Mouse (Mus musculus): ENCODE results near the gene Sdccag8. TPM values are rescaled to one million over a fixed set of nuclear protein-coding genes. Genes with fewer than 3 reads are reported as not detected.

The Sdccag8 gene
- polyA plus RNA-seq, 1 experiment from 2014 or later, result 17.4 TPM

- Histone ChIP-seq H3K4me2 (ENCODE audit: low read depth, low read length) (no peak overlapping the region), H3K27ac (ENCODE audit: low read length) (no peak overlapping the region), H3K4me1 (ENCODE audit: control insufficient read depth, insufficient read depth, low read length) (no peaks in the 10 kb centered on the region), H3K36me3 (ENCODE audit: control insufficient read depth, insufficient read depth, low read length) (no peaks in the 10 kb centered on the region), H3K9me3 (replicated peaks; ENCODE audit: control insufficient read depth, low read length) (no peaks in the 10 kb centered on the region), H3K9ac (ENCODE audit: low read length) (no peak overlapping the region), H3K27me3 (ENCODE audit: control insufficient read depth, insufficient read depth, low read length) (no peaks in the 10 kb centered on the region), H3K4me3 (replicated peaks; ENCODE audit: low read length) (no peak overlapping the region)
- WGBS, result 81% methylated on average over 8 of the region's 8 CpGs
- no peak for ATAC-seq (ENCODE audit: insufficient read depth, low FRiP score)
Observed at GRCm38 (mm10) chr1:177067123-177067646, 252.7 kb downstream of the Sdccag8 start.

GRCm38 (mm10) chr1:177069161-177069560 is 254.7 kb downstream of the Sdccag8 start:
- Histone ChIP-seq H3K9me3 (replicated peaks; ENCODE audit: control insufficient read depth, low read length) (no peaks in the 10 kb centered on the region), H3K36me3 (ENCODE audit: control insufficient read depth, insufficient read depth, low read length) (no peaks in the 10 kb centered on the region), H3K27ac (ENCODE audit: low read length) (no peak overlapping the region), H3K27me3 (ENCODE audit: control insufficient read depth, insufficient read depth, low read length) (no peaks in the 10 kb centered on the region), H3K9ac (ENCODE audit: low read length) (no peak overlapping the region), H3K4me2 (ENCODE audit: low read depth, low read length) (no peak overlapping the region), H3K4me3 (replicated peaks; ENCODE audit: low read length) (no peak overlapping the region), H3K4me1 (ENCODE audit: control insufficient read depth, insufficient read depth, low read length) (no peaks in the 10 kb centered on the region)
- no peak for ATAC-seq (ENCODE audit: insufficient read depth, low FRiP score)
- WGBS, result 90% methylated on average over 2 of the region's 2 CpGs

MicroRNAs encoded within 50 kb of the gene (microRNA counts, 519-probe panel; counts per million panel counts)
- microRNA mmu-miR-350, result 3,124 counts per million, percentile 72 among the panel's probes with 10 or more counts

Small RNA genes lying within 50 kb of the gene (microRNA-seq; reads per million reads assigned to microRNA genes)
- gene Gm25993, result not detected
- gene Mir350, result 211 reads per million, percentile 63 among the genes with 10 or more reads in this experiment

Other genes with a start within 250 kb of the Sdccag8 start
- gene Cep170, start 593 bp upstream of the Sdccag8 start, polyA plus RNA-seq (2015; fragmentation: Nextera tagmentation; extraction: Ambion mirVana), result 12.9 and 16.0 TPM in 2 replicates

Data from stomach, embryonic 16.5 days (tissue).